Mouse (Mus musculus): Measurements from ENCODE around the gene Col6a1. TPM values are rescaled to one million over a fixed set of nuclear protein-coding genes. Genes with fewer than 3 reads are reported as not detected.

The Col6a1 gene
- polyA plus RNA-seq, 1 experiment = not detected

DNA sequence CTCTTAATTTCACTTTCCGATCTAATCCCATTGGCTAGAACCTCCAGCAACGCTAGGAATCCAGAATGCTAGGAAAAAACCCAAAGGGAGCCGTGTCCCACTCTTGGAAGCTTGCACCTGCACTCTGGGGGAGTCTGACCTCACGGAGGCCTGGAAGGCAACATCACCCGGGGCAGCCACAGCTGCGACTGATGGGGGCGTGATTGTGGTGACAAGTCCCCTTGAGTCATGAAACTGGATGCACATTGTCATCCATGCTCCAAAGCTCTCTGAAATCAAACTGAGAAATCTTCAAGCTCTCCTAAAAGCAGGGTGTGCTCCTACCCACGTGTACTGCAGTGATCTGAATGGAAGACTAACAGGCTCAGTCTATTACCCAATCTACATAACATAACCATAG, 10.8 kb upstream of the Col6a1 start:
- Histone ChIP-seq H3K4me3 (replicated peaks) (no peak overlapping the region), H3K27me3 (ENCODE audit: control insufficient read depth) (no peaks in the 10 kb centered on the region), H3K4me1 (ENCODE audit: control insufficient read depth) (no peaks in the 10 kb centered on the region), H3K9me3 (ENCODE audit: control insufficient read depth, low read length) (no peaks in the 10 kb centered on the region), H3K36me3 (ENCODE audit: control insufficient read depth) (no peaks in the 10 kb centered on the region)
- TF ChIP-seq TAL1 (IDR thresholded peaks at IDR 0.05; ENCODE audit: low read length) (no peak), GATA1 (IDR thresholded peaks at IDR 0.05; ENCODE audit: low read length) (no peak)

GRCm38 (mm10) chr10:76734979-76735378, 9.0 kb upstream of the Col6a1 start:
- TF ChIP-seq TAL1 (IDR thresholded peaks at IDR 0.05; ENCODE audit: low read length) = no peak
- no peak for TF ChIP-seq GATA1 (IDR thresholded peaks at IDR 0.05; ENCODE audit: low read length)
- Histone ChIP-seq H3K4me3 (replicated peaks) (no peak overlapping the region), H3K27me3 (ENCODE audit: control insufficient read depth) (no peaks in the 10 kb centered on the region), H3K4me1 (ENCODE audit: control insufficient read depth) (no peaks in the 10 kb centered on the region), H3K36me3 (ENCODE audit: control insufficient read depth) (no peaks in the 10 kb centered on the region), H3K9me3 (ENCODE audit: control insufficient read depth, low read length) (no peaks in the 10 kb centered on the region)

DNA sequence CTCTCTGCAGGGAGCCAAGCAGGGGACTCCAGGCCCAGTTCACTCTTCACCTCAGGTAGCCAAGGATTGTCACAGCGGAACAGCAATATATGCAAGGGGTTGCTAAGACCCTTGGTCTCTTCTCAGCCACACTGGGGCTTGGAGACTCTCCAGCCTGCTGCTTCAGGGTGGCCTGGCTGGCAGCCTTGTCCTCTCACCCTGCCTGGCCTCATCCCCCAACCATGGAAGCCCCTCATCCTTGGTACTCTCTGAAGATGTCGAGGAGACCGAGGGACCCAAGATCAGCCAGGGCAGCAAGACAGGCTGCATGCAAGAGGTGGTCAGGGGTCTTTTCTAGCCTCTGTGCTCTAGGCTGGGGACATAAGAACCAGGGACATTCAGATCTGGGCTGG, 7.7 kb upstream of the Col6a1 start:
- no peaks in the 10 kb centered on the region for H3K27me3 ChIP-seq (ENCODE audit: control insufficient read depth)
- H3K9me3 ChIP-seq (ENCODE audit: control insufficient read depth, low read length) = no peaks in the 10 kb centered on the region
- TF ChIP-seq TAL1 (IDR thresholded peaks at IDR 0.05; ENCODE audit: low read length) = no peak
- TF ChIP-seq GATA1 (IDR thresholded peaks at IDR 0.05; ENCODE audit: low read length) = no peak
- no peaks in the 10 kb centered on the region for H3K4me1 ChIP-seq (ENCODE audit: control insufficient read depth)
- no peaks in the 10 kb centered on the region for H3K36me3 ChIP-seq (ENCODE audit: control insufficient read depth)
- H3K4me3 ChIP-seq (replicated peaks) = no peak overlapping the region

DNA sequence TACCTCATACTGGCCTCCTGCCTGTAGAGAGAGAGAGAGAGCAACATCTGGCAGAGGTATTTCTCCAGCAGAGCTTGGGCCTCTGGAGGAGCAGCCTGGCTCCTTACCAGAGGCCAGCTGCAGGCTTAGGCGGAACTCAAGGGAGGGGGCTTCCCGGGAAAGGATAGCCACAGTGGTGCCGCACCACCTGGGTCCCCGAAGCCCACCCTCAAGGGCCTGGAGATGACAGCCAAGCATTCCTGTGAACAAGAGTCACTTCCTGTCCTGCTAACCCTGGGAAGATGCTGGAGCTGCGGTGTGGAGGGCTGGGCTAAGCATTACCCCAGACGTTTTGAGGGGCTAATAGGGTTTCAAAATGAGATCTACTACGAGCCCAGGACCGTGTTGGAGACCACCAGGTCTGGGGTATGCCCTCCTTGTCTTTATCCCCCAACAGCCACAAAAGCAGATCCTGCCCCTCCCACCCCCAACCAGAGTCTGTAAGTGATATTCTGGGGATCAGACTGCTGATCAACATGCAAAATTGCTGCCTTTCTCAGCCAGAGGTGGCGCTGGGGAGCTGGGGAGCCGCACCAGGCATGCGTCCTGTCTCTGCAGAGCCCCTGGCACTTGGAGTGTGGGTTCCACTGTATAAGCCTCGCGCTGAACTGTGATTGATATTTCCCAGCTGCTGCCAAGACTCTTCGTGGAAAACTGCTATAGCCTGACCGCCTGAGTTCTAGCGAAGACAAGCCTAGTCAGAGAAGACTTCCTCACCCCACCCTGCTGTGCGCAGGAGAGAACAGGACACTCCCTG, 7.1 kb upstream of the Col6a1 start:
- Histone ChIP-seq H3K36me3 (ENCODE audit: control insufficient read depth) (no peaks in the 10 kb centered on the region), H3K4me1 (ENCODE audit: control insufficient read depth) (no peaks in the 10 kb centered on the region), H3K4me3 (replicated peaks) (no peak overlapping the region), H3K9me3 (ENCODE audit: control insufficient read depth, low read length) (no peaks in the 10 kb centered on the region), H3K27me3 (ENCODE audit: control insufficient read depth) (no peaks in the 10 kb centered on the region)
- no peak for TF ChIP-seq TAL1 (IDR thresholded peaks at IDR 0.05; ENCODE audit: low read length)

DNA sequence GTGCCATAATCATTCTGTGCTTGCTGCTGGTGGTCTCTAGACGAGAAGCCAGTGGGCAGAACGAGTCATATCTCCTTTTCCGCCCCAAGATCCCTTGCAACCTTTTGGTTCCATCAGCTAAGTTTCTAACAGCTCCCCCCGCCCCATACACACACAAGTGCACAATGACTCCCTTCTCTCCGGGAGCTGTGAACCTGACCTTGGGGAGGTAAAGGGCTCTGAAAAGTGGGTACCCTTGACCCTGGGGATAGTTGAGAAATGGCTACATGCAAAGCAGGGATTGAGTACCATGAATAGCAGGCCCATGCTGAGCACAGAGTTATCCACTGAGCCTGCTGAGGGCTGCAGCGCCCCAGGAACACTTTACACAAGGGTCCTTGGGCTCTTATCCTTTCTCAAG, 6.4 kb upstream of the Col6a1 start:
- Histone ChIP-seq H3K9me3 (ENCODE audit: control insufficient read depth, low read length) (no peaks in the 10 kb centered on the region), H3K4me1 (ENCODE audit: control insufficient read depth) (no peaks in the 10 kb centered on the region), H3K27me3 (ENCODE audit: control insufficient read depth) (no peaks in the 10 kb centered on the region), H3K4me3 (replicated peaks) (no peak overlapping the region), H3K36me3 (ENCODE audit: control insufficient read depth) (no peaks in the 10 kb centered on the region)
- TF ChIP-seq TAL1 (IDR thresholded peaks at IDR 0.05; ENCODE audit: low read length) = no peak

DNA sequence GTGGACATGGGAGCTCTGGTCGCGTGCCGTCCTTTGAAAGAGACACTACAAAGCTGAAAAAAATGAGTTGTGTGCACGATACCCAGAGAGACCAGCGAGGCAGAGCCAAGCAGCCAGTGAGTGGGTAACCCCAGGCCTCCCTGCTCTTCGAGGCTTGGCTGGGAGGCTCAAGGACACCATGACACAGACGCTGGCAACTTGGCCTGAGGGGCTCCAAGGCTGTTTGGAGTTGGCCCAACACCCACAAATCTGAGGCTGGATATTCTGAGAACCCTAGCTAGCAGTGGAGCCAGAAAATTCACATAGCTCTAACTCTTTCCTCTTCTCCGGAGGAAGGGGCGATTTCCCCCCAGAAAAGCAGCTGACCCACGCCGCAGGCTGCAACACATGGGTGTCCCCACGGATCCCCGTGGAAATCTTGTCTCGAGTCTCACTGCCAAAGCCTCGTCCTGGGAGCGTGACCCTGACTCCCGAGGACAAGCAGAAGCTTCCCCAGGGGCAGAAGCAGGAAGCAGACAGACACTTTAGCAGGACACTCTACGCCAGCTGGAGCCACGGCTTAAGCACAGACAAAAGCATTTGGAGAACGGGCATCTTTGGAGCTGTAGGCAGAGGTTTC, 5.8 kb upstream of the Col6a1 start:
- Histone ChIP-seq H3K27me3 (ENCODE audit: control insufficient read depth) (no peaks in the 10 kb centered on the region), H3K9me3 (ENCODE audit: control insufficient read depth, low read length) (no peaks in the 10 kb centered on the region), H3K36me3 (ENCODE audit: control insufficient read depth) (no peaks in the 10 kb centered on the region), H3K4me1 (ENCODE audit: control insufficient read depth) (no peaks in the 10 kb centered on the region), H3K4me3 (replicated peaks) (no peak overlapping the region)
- TF ChIP-seq GATA1 (IDR thresholded peaks at IDR 0.05; ENCODE audit: low read length) = no peak
- no peak for TF ChIP-seq TAL1 (IDR thresholded peaks at IDR 0.05; ENCODE audit: low read length)

GRCm38 (mm10) chr10:76729631-76730620, 4.0 kb upstream of the Col6a1 start:
- H3K27me3 ChIP-seq (ENCODE audit: control insufficient read depth) = no peaks in the 10 kb centered on the region
- H3K9me3 ChIP-seq (ENCODE audit: control insufficient read depth, low read length) = no peaks in the 10 kb centered on the region
- H3K4me3 ChIP-seq (replicated peaks) = no peak overlapping the region
- no peaks in the 10 kb centered on the region for H3K36me3 ChIP-seq (ENCODE audit: control insufficient read depth)
- H3K4me1 ChIP-seq (ENCODE audit: control insufficient read depth) = no peaks in the 10 kb centered on the region
- no peak for TF ChIP-seq TAL1 (IDR thresholded peaks at IDR 0.05; ENCODE audit: low read length)
- TF ChIP-seq GATA1 (IDR thresholded peaks at IDR 0.05; ENCODE audit: low read length) = no peak

DNA sequence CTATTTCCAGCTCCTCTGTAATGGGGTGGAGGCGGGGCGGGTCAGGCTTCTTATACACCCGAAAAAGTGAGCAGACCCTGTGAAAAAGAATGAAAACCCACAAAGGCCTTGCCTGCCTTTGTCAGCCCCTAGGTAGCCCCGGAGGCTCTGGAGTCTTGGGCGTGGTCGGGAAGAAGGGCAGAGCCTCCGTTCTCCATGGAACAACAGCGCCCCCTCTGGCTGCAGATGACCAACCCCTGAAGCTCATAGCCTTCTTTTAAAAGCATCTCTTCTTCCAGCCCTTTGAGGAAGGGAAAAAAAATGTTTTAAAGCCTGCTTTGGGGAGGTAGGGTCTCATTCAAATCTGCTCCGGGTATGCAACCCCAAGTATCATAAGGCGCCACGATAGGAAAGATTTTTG, 2.4 kb upstream of the Col6a1 start:
- TF ChIP-seq TAL1 (IDR thresholded peaks at IDR 0.05; ENCODE audit: low read length) (no peak), GATA1 (IDR thresholded peaks at IDR 0.05; ENCODE audit: low read length) (no peak)

DNA sequence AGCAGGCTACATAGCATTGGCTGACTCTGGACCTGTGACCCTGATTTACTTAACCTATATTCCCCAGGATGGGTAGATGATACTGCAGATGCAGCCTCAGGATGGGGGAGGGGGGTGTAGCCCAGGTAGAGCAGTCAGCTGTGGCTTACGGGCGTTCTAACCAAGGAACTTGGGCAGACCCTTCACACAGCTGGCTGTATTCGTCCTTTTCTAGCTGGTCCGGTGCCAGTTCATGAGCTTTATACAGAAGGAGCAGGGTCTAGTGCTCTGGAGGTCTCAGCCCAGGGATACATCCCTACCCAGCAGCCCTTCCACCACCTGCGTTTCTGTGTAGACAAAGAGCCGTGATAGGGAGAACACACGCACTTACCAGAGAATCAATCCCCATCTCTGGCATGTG, 1.3 kb upstream of the Col6a1 start:
- no peaks in the 10 kb centered on the region for H3K9me3 ChIP-seq (ENCODE audit: control insufficient read depth, low read length)
- TF ChIP-seq GATA1 (IDR thresholded peaks at IDR 0.05; ENCODE audit: low read length) (no peak), TAL1 (IDR thresholded peaks at IDR 0.05; ENCODE audit: low read length) (no peak)
- no peaks in the 10 kb centered on the region for H3K4me1 ChIP-seq (ENCODE audit: control insufficient read depth)
- H3K27me3 ChIP-seq (ENCODE audit: control insufficient read depth) = no peaks in the 10 kb centered on the region
- H3K4me3 ChIP-seq (replicated peaks) = no peak overlapping the region
- H3K36me3 ChIP-seq (ENCODE audit: control insufficient read depth) = no peaks in the 10 kb centered on the region

More for the DNA sequence above, 2.4 kb upstream of the Col6a1 start:
- Histone ChIP-seq H3K36me3 (ENCODE audit: control insufficient read depth) (no peaks in the 10 kb centered on the region), H3K9me3 (ENCODE audit: control insufficient read depth, low read length) (no peaks in the 10 kb centered on the region), H3K27me3 (ENCODE audit: control insufficient read depth) (no peaks in the 10 kb centered on the region), H3K4me1 (ENCODE audit: control insufficient read depth) (no peaks in the 10 kb centered on the region), H3K4me3 (replicated peaks) (no peak overlapping the region)
